Mouse (Mus musculus): ENCODE results near the gene Cmtm3.

Gene Cmtm3

GRCm38 (mm10) chr8:104343957-104344356 lies 4.7 kb downstream of the Cmtm3 start:
- peak; percentile 95 to 96 for DNase-seq

GRCm38 (mm10) chr8:104344622-104345021 lies 5.4 kb downstream of the Cmtm3 start:
- no peak for DNase-seq

GRCm38 (mm10) chr8:104346706-104347105 lies 7.5 kb downstream of the Cmtm3 start:
- no peak for DNase-seq

DNA sequence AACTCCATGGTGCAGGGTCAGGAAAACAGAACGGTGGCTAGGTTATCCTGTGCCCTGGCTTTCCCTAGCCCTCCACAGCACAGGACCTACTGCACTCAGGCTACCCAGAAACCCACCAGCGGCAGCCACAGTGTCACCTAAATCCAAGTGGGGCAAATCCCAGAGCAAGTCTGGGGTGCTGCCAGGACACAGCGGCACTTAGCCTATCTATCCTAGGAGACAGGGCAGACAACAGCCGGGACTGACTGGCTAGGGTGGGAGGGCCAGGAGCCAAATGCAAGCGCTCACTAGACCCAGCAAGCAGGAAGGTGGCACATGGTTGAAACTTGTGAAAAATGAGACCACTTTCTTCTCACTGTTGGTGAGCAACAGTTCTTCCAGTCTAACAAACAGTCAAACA lies 9.8 kb downstream of the Cmtm3 start:
- no peak for DNase-seq

DNA sequence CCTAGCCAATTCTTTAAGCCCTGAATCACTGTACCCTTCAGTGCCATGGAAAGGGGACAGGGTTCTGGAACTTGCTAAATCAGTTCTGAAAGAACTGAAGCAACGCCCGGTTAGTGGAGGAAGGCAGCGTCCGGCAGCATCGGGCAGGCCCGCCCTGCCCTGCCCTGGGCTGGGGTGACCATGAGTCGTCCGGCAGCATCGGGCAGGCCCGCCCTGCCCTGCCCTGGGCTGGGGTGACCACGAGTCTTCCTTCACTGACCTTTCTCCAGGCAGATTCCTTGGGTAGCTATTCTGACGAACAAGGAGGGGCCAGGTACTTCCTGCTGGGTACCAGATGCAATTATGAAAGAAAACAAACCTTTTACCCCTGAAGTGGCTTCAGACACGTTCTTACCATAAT lies 10.8 kb downstream of the Cmtm3 start:
- no peak for DNase-seq

GRCm38 (mm10) chr8:104353186-104353585 lies 14.0 kb downstream of the Cmtm3 start:
- DNase-seq, result no peak

- no peak for DNase-seq
Observed at GRCm38 (mm10) chr8:104354504-104354903, 15.3 kb downstream of the Cmtm3 start.

DNA sequence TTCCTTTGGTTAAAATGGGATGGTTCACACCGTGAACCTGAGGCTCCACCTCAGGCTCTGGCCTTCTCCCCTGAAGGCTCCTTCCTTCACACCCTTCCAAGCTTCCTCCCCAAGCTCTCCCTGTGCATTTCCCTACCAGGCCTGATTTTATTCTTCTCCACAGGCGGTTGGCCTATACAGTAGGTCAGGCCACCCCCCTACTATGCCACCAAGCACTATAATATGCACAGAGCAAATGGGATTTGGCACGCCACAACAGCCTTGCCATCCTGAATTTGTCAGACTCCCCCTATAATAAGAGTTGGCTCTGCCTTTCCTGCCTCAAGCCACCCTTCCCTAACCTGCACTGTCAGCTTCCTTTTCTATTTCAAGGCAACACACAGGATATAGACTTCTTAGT lies 19.4 kb downstream of the Cmtm3 start:
- DNase-seq, result no peak

DNA sequence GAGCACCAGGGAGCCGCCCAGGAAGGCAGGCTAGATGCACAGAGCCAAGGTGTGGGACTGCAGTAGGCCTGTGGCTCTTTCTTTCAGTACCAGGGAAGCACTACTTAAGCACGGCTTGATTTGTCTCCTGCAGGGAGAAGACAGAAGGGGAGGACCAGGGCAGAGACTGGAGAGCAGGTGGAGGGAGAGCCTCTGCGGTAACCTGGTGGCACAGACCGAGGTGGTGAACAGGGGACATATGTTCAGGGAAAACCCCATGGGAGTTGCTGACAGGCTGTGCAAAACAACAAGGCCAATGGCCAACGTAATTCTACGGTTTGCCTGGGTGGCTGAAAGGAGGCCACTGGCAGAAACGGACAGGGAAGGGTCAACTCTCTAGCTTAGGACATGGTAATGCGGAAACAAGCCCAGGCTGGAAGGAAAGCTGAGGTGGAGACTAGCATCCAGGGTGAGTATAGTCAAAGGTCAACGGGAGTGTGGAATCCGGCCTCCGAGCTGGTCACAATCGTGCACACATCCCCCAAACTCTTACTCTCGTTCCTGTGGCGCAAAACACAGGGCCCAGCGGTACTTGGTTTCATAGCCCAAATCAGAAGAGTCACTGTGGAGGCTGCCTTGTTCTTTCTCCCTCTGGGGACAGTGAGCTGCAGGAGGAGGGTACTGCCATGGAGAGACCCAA lies 20.7 kb downstream of the Cmtm3 start:
- DNase-seq, result peak; percentile 55 to 57

DNA sequence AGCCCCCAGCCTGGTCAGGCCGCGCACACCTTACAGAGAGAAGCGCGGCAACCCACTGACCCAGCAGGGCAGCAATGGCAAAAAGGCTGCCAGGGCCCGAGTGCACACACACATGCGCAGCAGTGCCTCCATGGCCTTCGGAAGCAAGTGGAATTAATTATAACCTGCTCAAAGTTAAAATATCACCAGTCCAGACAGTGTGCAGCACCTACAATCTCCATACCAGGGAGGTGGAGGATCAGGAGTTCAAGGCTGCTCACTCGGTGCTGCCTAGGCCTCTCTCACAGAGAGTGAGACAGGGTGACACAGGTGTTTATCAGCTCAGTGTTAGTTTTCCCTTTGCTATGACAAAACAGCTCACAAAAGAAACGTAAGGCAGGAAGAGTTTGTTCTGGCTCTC lies 26.5 kb downstream of the Cmtm3 start:
- DNase-seq, result no peak

DNA sequence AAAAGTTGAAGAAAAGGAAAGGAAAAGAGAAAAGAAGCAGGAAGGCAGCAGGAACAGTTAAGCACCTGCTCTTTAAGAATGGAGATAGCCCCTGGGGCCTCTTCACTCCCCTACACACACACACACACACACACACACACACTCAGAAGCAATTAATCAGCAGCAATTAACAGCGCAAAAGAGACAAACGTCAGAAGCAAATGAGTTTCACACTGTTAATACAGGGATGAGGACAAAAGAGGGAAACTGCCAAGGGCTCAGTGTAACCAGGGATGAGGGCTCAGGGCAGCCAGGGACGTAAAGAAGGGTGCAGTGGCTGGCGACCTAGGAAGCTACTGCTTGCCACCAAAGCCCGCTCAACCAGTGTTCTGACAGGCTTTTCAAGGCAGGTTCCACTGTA lies 28.2 kb downstream of the Cmtm3 start:
- no peak for DNase-seq

DNA sequence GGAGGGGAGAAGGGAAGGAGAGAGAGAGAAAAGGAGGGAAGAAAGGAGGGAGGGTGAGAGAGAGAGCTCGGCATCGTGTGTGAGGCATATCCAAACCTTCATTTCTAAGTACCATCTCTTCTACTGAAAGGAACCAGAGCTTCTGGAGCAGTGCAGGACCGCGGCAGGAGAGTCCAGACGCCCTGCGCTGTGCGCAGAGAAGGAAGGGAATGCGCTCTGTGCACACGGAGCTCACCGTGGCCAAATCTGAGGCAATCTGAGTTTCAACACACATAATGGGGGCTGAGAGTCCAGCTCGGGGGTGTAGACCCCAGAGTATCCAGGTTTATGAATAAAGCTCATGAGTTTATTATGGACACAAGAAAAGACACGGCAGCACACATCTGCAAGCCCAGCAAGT lies 30.4 kb downstream of the Cmtm3 start:
- DNase-seq, result no peak

- no peak for DNase-seq
Observed at GRCm38 (mm10) chr8:104370071-104370470, 30.9 kb downstream of the Cmtm3 start.

DNA sequence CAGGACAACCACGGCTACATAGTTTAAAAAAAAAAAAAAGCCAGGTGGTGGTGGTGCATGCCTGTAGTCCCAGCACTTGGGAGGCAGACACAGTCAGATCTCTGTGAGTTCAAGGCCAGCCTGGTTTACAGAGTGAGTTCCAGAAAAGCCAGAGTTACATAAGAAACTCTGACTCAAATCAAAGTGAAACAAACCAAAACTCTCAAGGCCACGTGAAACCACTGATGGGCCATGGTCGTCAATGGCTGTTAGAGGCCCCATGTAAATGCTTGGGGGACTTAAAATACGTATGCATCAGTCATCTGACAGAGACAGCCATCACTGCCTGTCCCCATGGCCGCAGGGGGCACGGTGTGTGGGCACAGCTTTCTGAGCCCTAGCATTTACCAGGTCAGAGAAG lies 31.9 kb downstream of the Cmtm3 start:
- DNase-seq, result no peak

GRCm38 (mm10) chr8:104373779-104374178 lies 34.6 kb downstream of the Cmtm3 start:
- peak in 1 of 2 experiments; percentile 49 for DNase-seq

- DNase-seq, result no peak
Observed at GRCm38 (mm10) chr8:104374269-104374668, 35.1 kb downstream of the Cmtm3 start.

GRCm38 (mm10) chr8:104374864-104375846 lies 35.9 kb downstream of the Cmtm3 start:
- DNase-seq, result peak; percentile 58 to 75

DNA sequence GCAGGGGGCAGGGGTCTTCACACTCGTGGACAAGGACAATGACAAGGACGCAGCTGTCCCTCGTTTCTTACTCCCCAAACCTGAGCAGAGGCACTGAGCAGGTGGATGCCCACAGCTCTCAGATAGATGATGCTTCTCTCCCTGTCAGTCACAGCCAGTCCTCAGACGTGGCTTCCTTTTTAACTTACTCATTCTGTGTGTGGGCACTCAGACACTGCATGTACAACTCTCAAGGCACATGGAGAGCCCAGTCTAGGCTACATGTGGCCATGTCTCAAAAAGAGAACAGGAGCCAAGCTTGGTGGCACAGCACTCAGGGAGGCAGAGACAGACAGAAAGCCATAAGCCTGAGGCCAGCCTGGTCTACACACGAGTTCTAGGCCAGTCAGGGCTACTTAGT lies 36.7 kb downstream of the Cmtm3 start:
- no peak for DNase-seq

DNA sequence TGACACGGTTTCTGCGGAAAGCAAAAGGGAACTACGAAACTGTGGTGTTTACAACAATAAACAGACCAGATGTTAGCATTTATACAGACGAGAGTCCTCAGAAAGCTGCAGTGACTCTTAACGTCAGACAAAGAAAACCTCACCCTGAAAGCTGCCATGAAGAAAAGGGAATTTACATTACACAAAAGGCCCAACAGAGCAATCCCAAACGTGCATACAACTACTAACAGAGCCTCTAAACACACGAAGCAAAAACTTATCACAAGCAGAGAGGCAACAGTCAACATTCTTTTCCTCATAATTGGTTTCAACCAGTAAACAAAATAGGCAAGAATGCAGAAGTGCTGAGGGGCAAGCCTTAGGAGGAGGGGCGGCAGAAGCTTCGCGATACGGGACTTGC lies 37.5 kb downstream of the Cmtm3 start:
- no peak for DNase-seq

- DNase-seq, result no peak
Observed at GRCm38 (mm10) chr8:104379301-104379836, 40.2 kb downstream of the Cmtm3 start.

DNA sequence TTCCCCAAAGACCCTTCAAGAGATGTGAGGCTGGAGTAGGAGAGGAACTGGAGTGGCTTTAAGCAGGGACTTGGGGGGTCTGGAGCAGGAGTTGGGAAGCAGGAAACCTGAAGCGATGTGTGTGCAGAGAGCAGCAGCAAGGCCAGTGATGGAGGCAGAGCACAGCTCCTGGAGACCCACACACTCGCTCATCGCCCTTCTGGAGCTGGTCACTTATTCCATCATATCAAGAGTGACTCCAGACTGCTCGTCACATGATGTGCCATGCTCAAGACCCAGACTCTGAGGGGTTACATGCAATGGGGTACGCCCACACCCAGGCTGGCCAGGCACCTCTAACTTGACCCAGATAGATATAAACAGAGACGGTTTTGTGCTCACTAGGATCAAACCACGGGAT lies 41.1 kb downstream of the Cmtm3 start:
- DNase-seq, result no peak

DNA sequence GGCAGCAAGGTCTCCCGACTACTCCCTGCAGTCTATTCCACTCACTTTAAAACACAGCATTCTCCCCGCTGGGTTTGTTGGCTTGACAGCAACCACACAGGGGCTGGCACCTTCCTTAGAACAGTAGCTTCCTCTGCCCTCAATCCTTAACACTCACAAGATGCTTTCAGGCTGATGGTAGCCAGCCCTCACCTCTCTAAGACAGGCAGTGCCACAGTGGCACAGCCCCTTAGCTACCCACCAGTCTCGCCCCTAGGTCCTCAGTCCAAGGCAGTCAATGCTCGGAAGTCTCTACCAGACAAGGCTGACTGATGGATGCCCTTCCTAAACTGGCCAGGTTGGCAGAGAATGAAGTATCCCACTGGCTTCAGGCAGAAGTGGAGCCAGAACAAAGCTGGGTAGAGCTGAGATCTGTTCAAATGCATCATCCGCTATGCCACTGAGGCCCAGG lies 41.8 kb downstream of the Cmtm3 start:
- DNase-seq, result peak; percentile 63 to 69

GRCm38 (mm10) chr8:104383296-104383695 lies 44.1 kb downstream of the Cmtm3 start:
- DNase-seq, result peak in 1 of 2 experiments; percentile 49

- no peak for DNase-seq
Observed at GRCm38 (mm10) chr8:104383977-104384376, 44.8 kb downstream of the Cmtm3 start.

Measured in cerebellum, postnatal 25 days (tissue).